Mouse (Mus musculus) G1E-ER4 (cell line): ENCODE results near the gene Tmem123. TPM values are rescaled to one million over a fixed set of nuclear protein-coding genes. Genes with fewer than 3 reads are reported as not detected.

Experiments used
- GATA1 ChIP-seq: IDR thresholded peaks from one replicate; pipeline ENCODE4 v1.8.0; 2012; ENCODE audit warnings: low read length, inconsistent platforms
- polyA plus RNA-seq: library from polyadenylated mRNA; stranded (reverse); fragments of >175 nt; gene quantifications from 2 replicates; pipeline ENCODE4 v1.2.3, GENCODE M21; 2012

Gene Tmem123
- polyA plus RNA-seq, 1 experiment, result 57.2 TPM

- TF ChIP-seq GATA1, result no peak
Measured at GRCm38 (mm10) chr9:7789764-7790575, 26.1 kb downstream of the Tmem123 start.

- peak; percentile 91 for TF ChIP-seq GATA1
Measured at GRCm38 (mm10) chr9:7790580-7791084, 26.8 kb downstream of the Tmem123 start.

GRCm38 (mm10) chr9:7793561-7793960 is 29.7 kb downstream of the Tmem123 start:
- TF ChIP-seq GATA1, result no peak

- no peak for TF ChIP-seq GATA1
Measured at GRCm38 (mm10) chr9:7795581-7795980, 31.7 kb downstream of the Tmem123 start.

GRCm38 (mm10) chr9:7796129-7796864 is 32.5 kb downstream of the Tmem123 start:
- no peak for TF ChIP-seq GATA1

- TF ChIP-seq GATA1, result no peak
Measured at GRCm38 (mm10) chr9:7797542-7797941, 33.7 kb downstream of the Tmem123 start.

- TF ChIP-seq GATA1, result no peak
Measured at GRCm38 (mm10) chr9:7798555-7798954, 34.7 kb downstream of the Tmem123 start.

GRCm38 (mm10) chr9:7805101-7805506 is 41.3 kb downstream of the Tmem123 start:
- no peak for TF ChIP-seq GATA1

- TF ChIP-seq GATA1, result no peak
Measured at GRCm38 (mm10) chr9:7822758-7823157, 58.9 kb downstream of the Tmem123 start.

GRCm38 (mm10) chr9:7824916-7825315 is 61.1 kb downstream of the Tmem123 start:
- TF ChIP-seq GATA1, result no peak

- TF ChIP-seq GATA1, result no peak
Measured at GRCm38 (mm10) chr9:7828706-7829105, 64.9 kb downstream of the Tmem123 start.

GRCm38 (mm10) chr9:7829531-7830528 is 66.0 kb downstream of the Tmem123 start:
- no peak for TF ChIP-seq GATA1

- no peak for TF ChIP-seq GATA1
Measured at GRCm38 (mm10) chr9:7833421-7833820, 69.6 kb downstream of the Tmem123 start.

- no peak for TF ChIP-seq GATA1
Measured at GRCm38 (mm10) chr9:7835302-7835701, 71.5 kb downstream of the Tmem123 start.

- no peak for TF ChIP-seq GATA1
Measured at GRCm38 (mm10) chr9:7836331-7836730, 72.5 kb downstream of the Tmem123 start.
